Mouse (Mus musculus) MEL (cell line): ENCODE results near the gene Adck2. TPM values are rescaled to one million over a fixed set of nuclear protein-coding genes. Genes with fewer than 3 reads are reported as not detected.

Source experiments
- DNase-seq: peaks from one replicate; pipeline ENCODE4 v3.0.0; 2011; ENCODE audit warnings: low read depth, low spot score
- H3K27ac ChIP-seq: 2 replicates; pipeline ENCODE4 v1.5.1; 2012; ENCODE audit warnings: low read depth, mild to moderate bottlenecking, control low read depth, low read length, moderate library complexity; ENCODE audit not compliant: control insufficient read depth
- H3K27me3 ChIP-seq, 2 experiments: fragments of 150-350 bp in 1 of 2; sonication (generic) in 1 of 2; 2 replicates each; pipeline ENCODE4 v1.6.1; 2012; ENCODE audit warnings: low read length in 2 of 2, mild to moderate bottlenecking in 2 of 2, improper control_type of control experiment in 1 of 2, moderate library complexity in 1 of 2; ENCODE audit not compliant: insufficient read depth in 2 of 2, control insufficient read depth in 1 of 2
- H3K36me3 ChIP-seq, 2 experiments: 2 replicates each; pipeline ENCODE4 v1.6.1; 2012 to 2014; ENCODE audit warnings: low read length in 2 of 2, improper control_type of control experiment in 1 of 2, inconsistent platforms in 1 of 2, mild to moderate bottlenecking in 1 of 2; ENCODE audit not compliant: insufficient read depth in 2 of 2, control insufficient read depth in 1 of 2
- H3K4me1 ChIP-seq, 2 experiments: fragments of 150-350 bp in 1 of 2; sonication (generic) in 1 of 2; 2 replicates each; pipeline ENCODE4 v1.6.1; 2012; ENCODE audit warnings: low read length in 2 of 2, improper control_type of control experiment in 1 of 2, mild to moderate bottlenecking in 1 of 2; ENCODE audit not compliant: insufficient read depth in 2 of 2, control insufficient read depth in 1 of 2
- H3K4me3 ChIP-seq, 2 experiments: fragments of 150-350 bp in 1 of 2; sonication (generic) in 1 of 2; 2 replicates each; pipeline ENCODE4 v1.5.1; 2012; ENCODE audit warnings: low read depth in 2 of 2, low read length in 2 of 2, mild to moderate bottlenecking in 2 of 2, moderate library complexity in 2 of 2, control low read depth in 1 of 2, improper control_type of control experiment in 1 of 2; ENCODE audit not compliant: control insufficient read depth in 1 of 2, insufficient read depth in 1 of 2
- H3K79me2 ChIP-seq: 2 replicates; pipeline ENCODE4 v1.6.1; 2012; ENCODE audit warnings: mild to moderate bottlenecking, low read length, moderate library complexity; ENCODE audit not compliant: control insufficient read depth, poor library complexity, insufficient read depth
- H3K9ac ChIP-seq: 2 replicates; pipeline ENCODE4 v1.6.1; 2012; ENCODE audit warnings: low read depth, mild to moderate bottlenecking, control low read depth, low read length, moderate library complexity; ENCODE audit not compliant: control insufficient read depth, poor library complexity, severe bottlenecking
- H3K9me3 ChIP-seq: fragments of 150-350 bp; sonication (generic); replicated peaks from 2 replicates; pipeline ENCODE4 v1.6.1; 2012; ENCODE audit warnings: mild to moderate bottlenecking, low read length, improper control_type of control experiment, moderate library complexity; ENCODE audit not compliant: insufficient read depth
- E2F4 ChIP-seq: IDR thresholded peaks from 2 replicates; pipeline ENCODE4 v1.6.1; 2011; ENCODE audit warnings: low read depth, low read length, improper control_type of control experiment, borderline replicate concordance
- ELF1 ChIP-seq: IDR thresholded peaks from 2 replicates; pipeline ENCODE4 v1.6.1; 2014; ENCODE audit warnings: low read depth, mild to moderate bottlenecking, inconsistent platforms, low read length, improper control_type of control experiment, moderate library complexity
- EP300 ChIP-seq, 2 experiments: IDR thresholded peaks; 2 replicates each; pipeline ENCODE4 v1.6.1; 2011; ENCODE audit warnings: improper control_type of control experiment in 2 of 2, low read length in 2 of 2, low read depth in 1 of 2, mild to moderate bottlenecking in 1 of 2
- ETS1 ChIP-seq: IDR thresholded peaks from 2 replicates; pipeline ENCODE4 v1.6.1; 2012; ENCODE audit warnings: low read depth, mild to moderate bottlenecking, inconsistent platforms, low read length, improper control_type of control experiment, moderate library complexity
- GABPA ChIP-seq: IDR thresholded peaks from 2 replicates; pipeline ENCODE4 v1.6.1; 2012; ENCODE audit warnings: low read depth, mild to moderate bottlenecking, inconsistent platforms, low read length, improper control_type of control experiment, moderate library complexity
- MAFK ChIP-seq: IDR thresholded peaks from 2 replicates; pipeline ENCODE4 v1.6.1; 2011; ENCODE audit warnings: low read depth, mild to moderate bottlenecking, low read length, improper control_type of control experiment, borderline replicate concordance
- MAX ChIP-seq: IDR thresholded peaks from 2 replicates; pipeline ENCODE4 v1.6.1; 2011; ENCODE audit warnings: low read length, improper control_type of control experiment
- MAZ ChIP-seq: IDR thresholded peaks from 2 replicates; pipeline ENCODE4 v1.6.1; 2012; ENCODE audit warnings: low read depth, mild to moderate bottlenecking, inconsistent platforms, low read length, improper control_type of control experiment
- MEF2A ChIP-seq: IDR thresholded peaks from 2 replicates; pipeline ENCODE4 v1.6.1; 2014; ENCODE audit warnings: low read depth, mild to moderate bottlenecking, inconsistent platforms, low read length, improper control_type of control experiment; ENCODE audit not compliant: poor library complexity, insufficient replicate concordance, severe bottlenecking; ENCODE audit errors: extremely low read depth
- MYB ChIP-seq: IDR thresholded peaks from 2 replicates; pipeline ENCODE4 v1.6.1; 2011; ENCODE audit warnings: mild to moderate bottlenecking, low read depth, low read length, improper control_type of control experiment
- NELFE ChIP-seq: IDR thresholded peaks from 2 replicates; pipeline ENCODE4 v1.6.1; 2011; ENCODE audit warnings: low read depth, low read length, improper control_type of control experiment
- NRF1 ChIP-seq: IDR thresholded peaks from 2 replicates; pipeline ENCODE4 v1.6.1; 2014; ENCODE audit warnings: low read depth, mild to moderate bottlenecking, inconsistent platforms, low read length, improper control_type of control experiment, moderate library complexity; ENCODE audit not compliant: poor library complexity, insufficient read depth, severe bottlenecking
- POLR2A ChIP-seq, 2 experiments: IDR thresholded peaks; 2 replicates each; pipeline ENCODE4 v1.6.1; 2011 to 2012; ENCODE audit warnings: low read length in 2 of 2, mild to moderate bottlenecking in 2 of 2, control low read depth in 1 of 2, improper control_type of control experiment in 1 of 2, low read depth in 1 of 2, moderate library complexity in 1 of 2; ENCODE audit not compliant: control insufficient read depth in 1 of 2, insufficient read depth in 1 of 2, poor library complexity in 1 of 2
- POLR2AphosphoS2 ChIP-seq: IDR thresholded peaks from 2 replicates; pipeline ENCODE4 v1.6.1; 2011; ENCODE audit warnings: low read length, improper control_type of control experiment
- POLR2AphosphoS5 ChIP-seq: IDR thresholded peaks from 2 replicates; pipeline ENCODE4 v1.6.1; 2012; ENCODE audit warnings: low read depth, borderline replicate concordance, mild to moderate bottlenecking, inconsistent platforms, low read length, moderate library complexity, mixed read lengths
- SMC3 ChIP-seq: IDR thresholded peaks from 2 replicates; pipeline ENCODE4 v1.6.1; 2011; ENCODE audit warnings: low read depth, low read length, improper control_type of control experiment
- USF2 ChIP-seq, 2 experiments: IDR thresholded peaks; 2 replicates each; pipeline ENCODE4 v1.6.1; 2011 to 2012; ENCODE audit warnings: improper control_type of control experiment in 2 of 2, low read length in 2 of 2, borderline replicate concordance in 1 of 2, inconsistent platforms in 1 of 2, low read depth in 1 of 2, mild to moderate bottlenecking in 1 of 2; ENCODE audit not compliant: insufficient read depth in 1 of 2
- ZC3H11A ChIP-seq: IDR thresholded peaks from 2 replicates; pipeline ENCODE4 v1.6.1; 2012; ENCODE audit warnings: low read depth, mild to moderate bottlenecking, inconsistent platforms, low read length, improper control_type of control experiment
- ZKSCAN1 ChIP-seq: IDR thresholded peaks from 2 replicates; pipeline ENCODE4 v1.6.1; 2012; ENCODE audit warnings: low read depth, mild to moderate bottlenecking, inconsistent platforms, low read length, improper control_type of control experiment, moderate library complexity
- ZMIZ1 ChIP-seq: IDR thresholded peaks from 2 replicates; pipeline ENCODE4 v1.6.1; 2012; ENCODE audit warnings: low read depth, mild to moderate bottlenecking, inconsistent platforms, low read length, improper control_type of control experiment, moderate library complexity
- ZNF384 ChIP-seq: IDR thresholded peaks from 2 replicates; pipeline ENCODE4 v1.6.1; 2012; ENCODE audit warnings: low read depth, mild to moderate bottlenecking, inconsistent platforms, low read length, improper control_type of control experiment
- polyA plus RNA-seq, 2 experiments: library from polyadenylated mRNA; stranded (reverse) in 1 of 2; unstranded in 1 of 2; fragments of >175 nt in 1 of 2; fragments of >200 nt in 1 of 2; gene quantifications; 2 replicates each; pipeline versions ENCODE4 v1.2.1 to v1.2.4; 2012; ENCODE audit warnings: low replicate concordance in 2 of 2, low read depth in 1 of 2; ENCODE audit not compliant: insufficient read length in 2 of 2, insufficient read depth in 1 of 2, missing spikeins in 1 of 2
- total RNA-seq: library from RNA; depleted of rRNA; stranded (reverse); fragments of 300-350 nt; gene quantifications from 2 replicates; pipeline ENCODE4 v1.2.3, GENCODE M21; 2012

The Adck2 gene
- total and polyA plus RNA-seq, 3 experiments: 8.1 to 11.6 TPM; not detected in 1

DNA sequence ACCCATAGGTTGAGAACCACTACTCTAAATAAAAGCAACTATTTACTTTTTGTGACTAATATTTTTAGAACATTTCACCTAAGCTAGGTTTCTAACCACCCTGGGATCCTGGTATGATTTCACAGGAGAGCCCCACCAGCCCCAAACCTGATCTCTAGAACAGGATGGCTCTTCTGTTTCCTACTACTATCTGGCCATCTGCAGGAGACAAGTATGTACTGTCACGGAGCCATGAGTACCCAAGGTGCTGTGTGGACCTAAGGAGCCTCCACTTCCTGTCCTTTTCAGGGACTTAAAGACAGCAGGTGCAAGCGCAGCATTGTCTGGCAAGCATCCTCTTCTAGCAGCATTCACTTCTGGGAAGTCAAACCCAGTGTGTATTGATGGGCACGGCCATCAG is 28.2 kb downstream of the Adck2 start:
- TF ChIP-seq NRF1: no peak
- no peak for TF ChIP-seq ELF1
- TF ChIP-seq ZNF384: no peak
- TF ChIP-seq MAFK: no peak
- TF ChIP-seq MEF2A: no peak
- TF ChIP-seq GABPA: no peak
- TF ChIP-seq ZC3H11A: no peak
- no peak for TF ChIP-seq ETS1
- TF ChIP-seq ZMIZ1: no peak
- TF ChIP-seq MYB: no peak
- no peak for TF ChIP-seq USF2 (IDR thresholded peaks at IDR 0.05; ENCODE audit: borderline replicate concordance in 1 of 2, insufficient read depth in 1 of 2, low read depth in 1 of 2, low read length in 2 of 2)
- TF ChIP-seq EP300 (IDR thresholded peaks at IDR 0.05; ENCODE audit: low read depth in 1 of 2, low read length in 2 of 2): no peak
- no peak for TF ChIP-seq E2F4
- no peak for TF ChIP-seq ZKSCAN1
- Histone ChIP-seq H3K9ac (no peak overlapping the region), H3K27me3 (no peaks in the 10 kb centered on the region), H3K9me3 (no peaks in the 10 kb centered on the region), H3K4me3 (no peak overlapping the region), H3K4me1 (no peaks in the 10 kb centered on the region), H3K79me2 (no peaks in the 10 kb centered on the region), H3K36me3 (peaks cover 0 to 13% of the 10 kb centered on the region in 2 experiments; a peak in 2 of 4 replicates), H3K27ac (no peak overlapping the region)
- no peak for DNase-seq

- H3K27me3 ChIP-seq: no peaks in the 10 kb centered on the region
- H3K27ac ChIP-seq: no peak overlapping the region
- TF ChIP-seq MAX (no peak), NELFE (no peak), MYB (no peak), MAFK (no peak), POLR2A (IDR thresholded peaks at IDR 0.05; ENCODE audit: control insufficient read depth in 1 of 2, insufficient read depth in 1 of 2, low read depth in 1 of 2, low read length in 2 of 2, poor library complexity in 1 of 2) (no peak), SMC3 (no peak), NRF1 (no peak), POLR2AphosphoS5 (no peak), GABPA (no peak), ZC3H11A (no peak), MAZ (no peak), POLR2AphosphoS2 (no peak)
- peaks cover 0 to 2% of the 10 kb centered on the region in 2 experiments; a peak in 1 of 4 replicates for H3K4me1 ChIP-seq
- H3K9ac ChIP-seq: no peak overlapping the region
- no peaks in the 10 kb centered on the region for H3K79me2 ChIP-seq
- no peak for DNase-seq
- H3K4me3 ChIP-seq: no peak overlapping the region
- H3K36me3 ChIP-seq: peaks cover 0 to 5% of the 10 kb centered on the region in 2 experiments; a peak in 3 of 4 replicates
- no peaks in the 10 kb centered on the region for H3K9me3 ChIP-seq
Observed at GRCm38 (mm10) chr6:39604565-39604964, 30.9 kb downstream of the Adck2 start.
